Mouse (Mus musculus) spleen, adult 12 weeks (tissue): Measurements from ENCODE around the gene Mcrip2.

ENCODE experiments used
- DNase-seq: peaks from one replicate; pipeline ENCODE4 v3.0.0; 2022; ENCODE audit warnings: low spot score

The Mcrip2 gene

GRCm38 (mm10) chr17:25865288-25865687 lies 3.3 kb downstream of the Mcrip2 start:
- DNase-seq, result no peak

GRCm38 (mm10) chr17:25864311-25864710 lies 4.3 kb downstream of the Mcrip2 start:
- DNase-seq, result no peak

GRCm38 (mm10) chr17:25863681-25864080 lies 4.9 kb downstream of the Mcrip2 start:
- no peak for DNase-seq

GRCm38 (mm10) chr17:25861704-25862612 lies 6.6 kb downstream of the Mcrip2 start:
- no peak for DNase-seq

GRCm38 (mm10) chr17:25860832-25861703 lies 7.5 kb downstream of the Mcrip2 start, which contains the start of gene Wdr90:
Gene Wdr90, minus strand, starts transcription at chr17:25861501.
- DNase-seq, result peak; percentile 81

GRCm38 (mm10) chr17:25860229-25860628 lies 8.3 kb downstream of the Mcrip2 start:
- DNase-seq, result no peak

GRCm38 (mm10) chr17:25844396-25844901 lies 24.1 kb downstream of the Mcrip2 start, which contains the start of gene Rhot2:
Gene Rhot2, minus strand, starts transcription at chr17:25844851.
- peak; percentile 86 for DNase-seq

- peak; percentile 44 for DNase-seq
These were observed 24.7 kb downstream of the Mcrip2 start for GRCm38 (mm10) chr17:25843636-25844395.

- no peak for DNase-seq
These were observed 25.4 kb downstream of the Mcrip2 start for GRCm38 (mm10) chr17:25843122-25843521.

- DNase-seq, result no peak
These were observed 26.1 kb downstream of the Mcrip2 start for GRCm38 (mm10) chr17:25842509-25842908.

GRCm38 (mm10) chr17:25841117-25841880 lies 27.3 kb downstream of the Mcrip2 start, which contains the start of gene Gm20683:
Gene Gm20683, minus strand, starts transcription at chr17:25841763.
- DNase-seq, result no peak

- no peak for DNase-seq
These were observed 28.0 kb downstream of the Mcrip2 start for GRCm38 (mm10) chr17:25840519-25840918.

GRCm38 (mm10) chr17:25839455-25840235 lies 28.9 kb downstream of the Mcrip2 start:
- DNase-seq, result no peak

- DNase-seq, result no peak
These were observed 29.7 kb downstream of the Mcrip2 start for GRCm38 (mm10) chr17:25838904-25839303.

- no peak for DNase-seq
These were observed 31.0 kb downstream of the Mcrip2 start for GRCm38 (mm10) chr17:25837533-25837932.

GRCm38 (mm10) chr17:25837076-25837410 lies 31.5 kb downstream of the Mcrip2 start, which contains the start of gene Rhbdl1:
Gene Rhbdl1, minus strand, starts transcription at chr17:25837295.
- DNase-seq, result no peak

GRCm38 (mm10) chr17:25836397-25837075 lies 32.0 kb downstream of the Mcrip2 start:
- DNase-seq, result no peak

- no peak for DNase-seq
These were observed 32.7 kb downstream of the Mcrip2 start for GRCm38 (mm10) chr17:25835816-25836215.

- DNase-seq, result no peak
These were observed 33.3 kb downstream of the Mcrip2 start for GRCm38 (mm10) chr17:25835301-25835700.
